Mouse (Mus musculus): ENCODE measurements at regions not wholly inside any gene's neighbourhood (a gene's known extent, or its start where the extent isn't known, plus 50 kb on each side); places are given as distances from the start of the nearest gene placed in this dataset.

DNA sequence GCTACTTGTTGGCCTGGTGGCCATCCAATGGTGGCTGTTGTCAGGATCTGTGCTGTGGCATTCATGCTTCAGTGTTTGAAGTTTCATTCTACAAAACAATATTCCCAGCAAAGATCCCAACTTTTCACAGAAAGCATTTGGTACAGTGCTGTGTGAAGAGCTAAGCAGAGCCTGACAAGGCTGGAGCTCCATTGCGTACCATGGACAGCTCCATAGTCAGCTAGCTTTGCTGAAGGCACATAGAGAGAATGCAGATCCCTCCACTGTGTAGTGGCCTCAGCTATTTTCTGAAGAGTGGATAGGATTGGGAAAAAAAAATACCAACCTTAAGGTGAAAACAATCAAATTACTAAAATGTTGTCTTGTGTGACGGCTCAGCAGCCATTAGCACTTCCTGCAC, 50.5 kb upstream of the Zfp746 start:
- DNase-seq = no peak
